Mouse (Mus musculus): ENCODE measurements around the gene Kdm6b.

- TF ChIP-seq CTCF (conservative IDR thresholded peaks at IDR 0.05; ENCODE audit: insufficient read depth, insufficient read length, low read depth, low read length) = 0 out of 2 replicates have a peak, but pooled peaks have one; percentile 0
- TF ChIP-seq POLR2A (IDR thresholded peaks at IDR 0.05; ENCODE audit: low read depth, low read length) = no peak
These were observed 48.6 kb downstream of the Kdm6b start for GRCm38 (mm10) chr11:69364910-69365309.
